Mouse (Mus musculus): ENCODE results near the gene Sdad1.

DNA sequence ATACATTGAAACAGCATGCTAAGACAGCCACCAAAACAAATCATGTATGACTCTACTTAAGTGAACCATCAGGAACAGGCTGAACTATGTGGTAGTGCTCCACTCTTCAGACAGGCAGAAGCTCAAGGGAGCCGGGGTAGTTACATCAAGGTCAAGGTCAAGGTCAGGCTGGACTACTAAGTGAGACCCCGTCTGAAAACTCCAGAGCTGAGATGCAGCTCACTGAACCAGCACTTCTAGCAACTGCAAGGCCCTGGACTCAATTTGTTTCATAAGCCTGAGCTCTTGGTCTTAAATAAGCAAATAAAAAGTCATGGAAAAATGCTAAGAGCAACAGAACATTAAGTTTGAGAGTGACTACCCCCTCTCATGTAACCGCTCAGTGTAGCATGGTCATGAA, 6.0 kb downstream of the Sdad1 start:
- TF ChIP-seq CTCF (IDR thresholded peaks at IDR 0.05; ENCODE audit: borderline replicate concordance, insufficient read depth, low read depth, low read length), result no peak
- no peak for TF ChIP-seq POLR2A (IDR thresholded peaks at IDR 0.05; ENCODE audit: borderline replicate concordance, insufficient read depth, low read length)

Data from cerebellum, adult 2 months (tissue).